Mouse (Mus musculus): Measurements from ENCODE around the gene Fancg.

DNA sequence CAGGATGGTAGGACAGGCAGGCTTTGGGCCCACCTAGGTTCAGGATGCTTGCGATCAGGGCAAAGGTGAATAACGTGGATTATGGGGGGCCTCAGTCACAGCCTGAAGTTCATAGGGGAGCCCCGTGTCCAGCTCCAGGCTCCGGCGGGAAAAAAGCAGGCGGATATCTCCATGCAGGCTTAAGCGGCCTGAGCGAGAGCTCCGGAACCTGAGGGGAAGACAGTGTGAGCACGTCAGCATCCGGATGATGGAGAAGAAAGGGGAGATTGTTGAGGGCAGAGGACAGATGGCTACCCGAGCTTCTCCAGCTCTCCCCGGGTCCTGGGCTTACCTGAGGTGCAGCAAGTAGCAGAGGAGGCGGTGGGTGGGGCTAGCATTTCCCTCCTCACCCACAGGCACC, 23.2 kb upstream of the Fancg start:
- TF ChIP-seq CTCF (conservative IDR thresholded peaks at IDR 0.05 in 1 of 2, IDR thresholded peaks at IDR 0.05 in 1 of 2; ENCODE audit: low read depth in 2 of 2, low read length in 2 of 2) (no peak), CHD1 (IDR thresholded peaks at IDR 0.05; ENCODE audit: low read depth, low read length) (no peak), ZKSCAN1 (IDR thresholded peaks at IDR 0.05; ENCODE audit: borderline replicate concordance, low read depth, low read length) (no peak), HCFC1 (IDR thresholded peaks at IDR 0.05; ENCODE audit: low read depth, low read length) (no peak), RAD21 (IDR thresholded peaks at IDR 0.05; ENCODE audit: low read depth, low read length) (no peak), ETS1 (conservative IDR thresholded peaks at IDR 0.05; ENCODE audit: low read depth, low read length) (no peak), POLR2A (IDR thresholded peaks at IDR 0.05; ENCODE audit: low read depth, low read length) (no peak), MAZ (IDR thresholded peaks at IDR 0.05; ENCODE audit: low read depth, low read length) (no peak), CHD2 (IDR thresholded peaks at IDR 0.05; ENCODE audit: low read length) (no peak)
